Mouse (Mus musculus) hindbrain, postnatal 0 days (tissue): ENCODE data around the gene Pigl. TPM values are rescaled to one million over a fixed set of nuclear protein-coding genes. Genes with fewer than 3 reads are reported as not detected.

Source experiments
- ATAC-seq: fragments of 200-750 bp; cut with Nextera tagmentation; 2 replicates; pipeline ENCODE4 v1.8.0; 2017; ENCODE audit warnings: mild to moderate bottlenecking, moderate TSS enrichment, moderate library complexity
- DNase-seq: peaks from one replicate; pipeline ENCODE4 v3.0.0-alpha.2; 2015; ENCODE audit warnings: low spot score
- H3K27ac ChIP-seq: fragments of 300-500 bp; sonication (generic); 2 replicates; pipeline ENCODE4 v1.5.1; 2014; ENCODE audit warnings: mild to moderate bottlenecking
- H3K27me3 ChIP-seq: fragments of 300-500 bp; sonication (generic); 2 replicates; pipeline ENCODE4 v1.6.1; 2014; ENCODE audit warnings: low read length, mixed read lengths; ENCODE audit not compliant: insufficient read depth
- H3K36me3 ChIP-seq: fragments of 300-500 bp; sonication (generic); 2 replicates; pipeline ENCODE4 v1.6.1; 2014; ENCODE audit warnings: low read length, mixed read lengths; ENCODE audit not compliant: insufficient read depth
- H3K4me1 ChIP-seq: fragments of 300-500 bp; sonication (generic); 2 replicates; pipeline ENCODE4 v1.6.1; 2014; ENCODE audit warnings: antibody characterized with exemption, low read length, mixed read lengths; ENCODE audit not compliant: insufficient read depth
- H3K4me2 ChIP-seq: fragments of 300-500 bp; sonication (generic); 2 replicates; pipeline ENCODE4 v1.6.1; 2014; ENCODE audit warnings: low read depth, mild to moderate bottlenecking, low read length, moderate library complexity, mixed read lengths
- H3K4me3 ChIP-seq: fragments of 300-500 bp; sonication (generic); 2 replicates; pipeline ENCODE4 v1.5.1; 2014; ENCODE audit warnings: low read length
- H3K9ac ChIP-seq: fragments of 300-500 bp; sonication (generic); replicated peaks from 2 replicates; pipeline ENCODE4 v1.6.1; 2014; ENCODE audit warnings: mild to moderate bottlenecking, low read length, moderate library complexity, mixed read lengths
- H3K9me3 ChIP-seq: fragments of 300-500 bp; sonication (generic); 2 replicates; pipeline ENCODE4 v1.6.1; 2016; ENCODE audit warnings: low read length, mixed read lengths
- CTCF ChIP-seq: IDR thresholded peaks from 2 replicates; pipeline ENCODE4 v1.5.1; 2016; ENCODE audit warnings: antibody characterized with exemption, control low read depth, low read depth
- WGBS: fragments of 180-500 bp; shearing (Covaris S2); extraction: QIAGEN DNeasy Blood & Tissue Kit; methylation state at CpG from one replicate; pipeline ENCODE4 v1.1.7; 2014; 5-methylcytosine and 5-hydroxymethylcytosine counted together
- polyA plus RNA-seq: library from polyadenylated mRNA; unstranded; fragments of >200 nt; fragmentation: Nextera tagmentation; extraction: Ambion mirVana; gene quantifications from 2 replicates; pipeline ENCODE4 v1.2.1, GENCODE M21; 2015
- total RNA-seq: library from RNA; depleted of rRNA; stranded (reverse); fragments of >200 nt; gene quantifications from 2 replicates; pipeline ENCODE4 v1.2.3, GENCODE M21; 2014

The Pigl gene
- total and polyA plus RNA-seq, 2 experiments from 2014 or later, result 6.7 to 6.9 TPM

GRCm38 (mm10) chr11:62553186-62553585, 94.9 kb downstream of the Pigl start:
- peak overlapping the region; percentile 71 for H3K4me2 ChIP-seq
- DNase-seq (no peak), ATAC-seq (no peak)
- no peaks in the 10 kb centered on the region for H3K9me3 ChIP-seq
- peak overlapping the region; percentile 44 for H3K4me3 ChIP-seq
- H3K4me1 ChIP-seq, result peaks cover 18% of the 10 kb centered on the region
- H3K27ac ChIP-seq, result no peak overlapping the region
- peak overlapping the region; percentile 19; the same call in 1 of the 2 replicates for H3K9ac ChIP-seq
- TF ChIP-seq CTCF, result no peak
- peaks cover 7% of the 10 kb centered on the region; the same call in 1 of the 2 replicates for H3K36me3 ChIP-seq
- no peaks in the 10 kb centered on the region for H3K27me3 ChIP-seq
- WGBS, result 20% methylated on average over 1 of the region's 1 CpGs

GRCm38 (mm10) chr11:62553633-62554032, 95.4 kb downstream of the Pigl start:
- Histone ChIP-seq H3K27me3 (no peaks in the 10 kb centered on the region), H3K27ac (no peak overlapping the region), H3K9me3 (no peaks in the 10 kb centered on the region), H3K9ac (peak overlapping the region; percentile 19; the same call in 1 of the 2 replicates), H3K36me3 (peaks cover 7% of the 10 kb centered on the region; the same call in 1 of the 2 replicates), H3K4me1 (peaks cover 18% of the 10 kb centered on the region), H3K4me2 (peak overlapping the region; percentile 71), H3K4me3 (peak overlapping the region; percentile 44)
- no peak for TF ChIP-seq CTCF
- no peak for DNase-seq
- ATAC-seq, result no peak
- WGBS, result 76% methylated on average over 5 of the region's 5 CpGs

GRCm38 (mm10) chr11:62554163-62554855, 96.0 kb downstream of the Pigl start:
- Histone ChIP-seq H3K9ac (no peak overlapping the region), H3K9me3 (no peaks in the 10 kb centered on the region), H3K27me3 (no peaks in the 10 kb centered on the region), H3K27ac (no peak overlapping the region), H3K36me3 (peaks cover 7% of the 10 kb centered on the region; the same call in 1 of the 2 replicates), H3K4me1 (peaks cover 18% of the 10 kb centered on the region), H3K4me2 (peak overlapping the region; percentile 71), H3K4me3 (peak overlapping the region; percentile 44)
- ATAC-seq, result no peak
- no peak for DNase-seq
- no peak for TF ChIP-seq CTCF
- 60% methylated on average over 5 of the region's 5 CpGs for WGBS

GRCm38 (mm10) chr11:62554934-62555517, 96.8 kb downstream of the Pigl start:
- Histone ChIP-seq H3K4me3 (peak overlapping the region; percentile 44; the same call in 1 of the 2 replicates), H3K27me3 (no peaks in the 10 kb centered on the region), H3K4me1 (peaks cover 18% of the 10 kb centered on the region), H3K36me3 (peaks cover 7% of the 10 kb centered on the region; the same call in 1 of the 2 replicates), H3K4me2 (peak overlapping the region; percentile 71), H3K27ac (no peak overlapping the region), H3K9me3 (no peaks in the 10 kb centered on the region), H3K9ac (no peak overlapping the region)
- ATAC-seq (no peak), DNase-seq (no peak)
- TF ChIP-seq CTCF, result no peak

GRCm38 (mm10) chr11:62555896-62556412, 97.7 kb downstream of the Pigl start:
- Histone ChIP-seq H3K4me1 (peaks cover 18% of the 10 kb centered on the region), H3K27me3 (no peaks in the 10 kb centered on the region), H3K4me2 (no peak overlapping the region), H3K9me3 (no peaks in the 10 kb centered on the region), H3K27ac (no peak overlapping the region), H3K36me3 (peaks cover 7% of the 10 kb centered on the region; the same call in 1 of the 2 replicates), H3K4me3 (no peak overlapping the region), H3K9ac (no peak overlapping the region)
- no peak for TF ChIP-seq CTCF
- no peak for ATAC-seq
- DNase-seq, result no peak

- Histone ChIP-seq H3K27ac (no peak overlapping the region), H3K27me3 (no peaks in the 10 kb centered on the region), H3K9me3 (no peaks in the 10 kb centered on the region), H3K9ac (no peak overlapping the region), H3K4me1 (peaks cover 18% of the 10 kb centered on the region), H3K36me3 (peaks cover 7% of the 10 kb centered on the region; the same call in 1 of the 2 replicates), H3K4me2 (no peak overlapping the region), H3K4me3 (no peak overlapping the region)
- 71% methylated on average over 5 of the region's 5 CpGs for WGBS
- DNase-seq (no peak), ATAC-seq (no peak)
- TF ChIP-seq CTCF, result no peak
Observed at GRCm38 (mm10) chr11:62557205-62557604, 98.9 kb downstream of the Pigl start.
